Mouse (Mus musculus): ENCODE results near the gene Svbp. TPM values are rescaled to one million over a fixed set of nuclear protein-coding genes. Genes with fewer than 3 reads are reported as not detected.

Gene Svbp
- polyA plus RNA-seq (2017; shearing (Covaris generic)), result 10 to 100 TPM; 59.6 to 65.9 TPM

DNA sequence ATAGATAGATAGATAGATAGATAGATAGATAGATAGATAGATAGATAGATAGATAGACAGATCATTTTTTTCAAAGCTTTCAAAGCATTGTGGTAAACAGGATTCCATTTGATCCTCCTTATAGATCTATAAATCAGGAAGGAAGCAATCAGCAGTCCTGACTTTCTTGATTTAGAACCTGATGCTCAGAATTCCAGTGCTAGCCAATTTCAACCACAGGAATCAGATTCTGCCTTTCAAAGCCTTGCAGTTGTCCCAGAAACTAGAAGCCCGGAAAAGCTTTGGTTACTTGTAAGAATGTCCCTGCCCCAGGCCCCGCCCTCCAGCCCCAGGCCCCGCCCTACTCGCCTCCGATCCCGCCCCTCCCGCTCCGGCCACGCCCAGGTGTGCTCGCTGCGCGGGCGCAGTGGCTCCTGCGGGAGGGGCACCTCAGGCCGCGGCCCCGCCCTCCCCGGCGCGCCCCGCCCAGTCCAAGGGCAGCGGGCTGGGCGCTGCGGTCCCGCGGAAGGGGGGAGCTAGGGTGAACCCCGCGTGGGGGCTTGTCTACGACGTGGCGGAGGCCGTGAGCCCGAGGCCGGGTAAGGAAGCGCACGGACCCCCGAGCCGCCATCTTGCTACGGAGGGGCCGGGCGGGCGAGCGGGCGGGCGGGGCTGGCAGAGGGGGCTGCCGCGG lies at the start of gene Svbp:
TSS of gene Svbp (plus strand) at position 398 of the 673 bp plus-strand sequence.

DNA sequence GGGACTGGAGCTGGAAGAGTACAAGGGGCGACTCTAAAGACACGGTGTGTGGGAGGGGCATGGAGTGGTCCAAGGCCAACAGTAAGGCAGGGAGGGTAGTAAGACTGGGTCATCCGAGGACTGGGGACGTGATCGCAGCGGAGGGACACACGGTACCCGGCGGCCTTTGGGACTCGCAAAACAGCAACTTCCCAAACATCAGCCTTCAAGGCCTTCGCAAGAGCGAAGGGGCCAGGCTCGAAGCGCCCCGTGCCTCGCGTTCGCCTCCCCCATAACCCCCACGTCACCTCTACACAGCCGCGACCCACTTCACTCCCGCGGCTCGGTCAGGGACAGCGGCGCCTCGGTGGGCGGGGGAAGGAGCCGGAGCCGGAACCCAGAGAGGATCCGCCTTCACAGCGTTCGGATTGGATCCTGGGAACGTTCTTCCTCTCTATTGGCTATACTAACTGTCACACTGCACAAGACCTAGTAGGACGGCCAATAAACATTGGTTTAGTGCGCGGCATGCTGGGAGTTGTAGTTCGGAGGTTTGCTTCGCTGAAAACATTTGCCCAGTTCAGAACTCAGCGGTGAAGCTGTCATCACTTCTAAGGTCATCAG lies 21.2 kb upstream of the Svbp start, which contains the start of gene Zfp691:
TSS of gene Zfp691 (minus strand) at position 345 of the 603 bp plus-strand sequence.

DNA sequence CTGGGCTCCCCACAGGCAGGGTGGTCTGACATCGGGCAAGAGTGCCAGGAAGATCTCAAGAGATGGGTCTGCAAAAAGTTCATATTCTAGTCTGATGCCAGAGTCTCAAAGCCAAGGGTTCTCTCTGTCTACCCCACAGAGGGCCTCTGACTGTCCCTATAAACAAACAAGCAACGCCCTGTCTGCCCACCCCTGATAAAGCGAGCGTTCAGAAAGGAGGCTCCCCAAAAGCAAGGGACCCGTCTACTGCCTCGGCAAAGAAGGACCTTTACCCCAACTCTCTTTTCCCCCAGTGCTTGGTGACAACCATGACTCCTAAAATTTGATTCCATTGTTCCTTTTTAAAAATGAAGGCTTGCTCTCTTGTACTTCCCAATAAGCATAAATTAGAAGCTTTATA lies 5.2 kb upstream of the Svbp start, which contains the start of gene Ermap:
TSS of gene Ermap (minus strand) at position 148 of the 400 bp plus-strand sequence.

DNA sequence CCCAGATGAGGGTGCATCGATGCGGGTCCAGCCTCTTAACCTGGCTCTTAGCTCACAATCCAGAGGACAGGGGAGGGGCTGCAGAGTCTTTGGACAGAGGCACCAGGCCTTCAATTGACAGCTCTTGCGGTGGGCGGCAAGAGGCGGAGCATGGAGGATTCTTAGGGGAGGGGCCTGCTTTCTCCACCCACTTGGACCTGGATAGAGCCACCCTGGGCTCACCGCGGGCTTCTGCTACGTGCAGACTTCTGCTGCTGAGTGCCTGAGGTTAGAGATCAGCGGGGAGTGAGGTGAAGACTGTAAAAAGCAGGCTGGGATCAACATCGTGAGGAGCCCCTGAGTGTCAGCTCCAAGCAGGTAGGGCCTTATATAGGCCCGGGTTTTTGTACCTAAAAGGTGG lies 23.1 kb downstream of the Svbp start, which contains the start of gene Tmem269:
TSS of gene Tmem269 (minus strand) at position 49 of the 400 bp plus-strand sequence.

DNA sequence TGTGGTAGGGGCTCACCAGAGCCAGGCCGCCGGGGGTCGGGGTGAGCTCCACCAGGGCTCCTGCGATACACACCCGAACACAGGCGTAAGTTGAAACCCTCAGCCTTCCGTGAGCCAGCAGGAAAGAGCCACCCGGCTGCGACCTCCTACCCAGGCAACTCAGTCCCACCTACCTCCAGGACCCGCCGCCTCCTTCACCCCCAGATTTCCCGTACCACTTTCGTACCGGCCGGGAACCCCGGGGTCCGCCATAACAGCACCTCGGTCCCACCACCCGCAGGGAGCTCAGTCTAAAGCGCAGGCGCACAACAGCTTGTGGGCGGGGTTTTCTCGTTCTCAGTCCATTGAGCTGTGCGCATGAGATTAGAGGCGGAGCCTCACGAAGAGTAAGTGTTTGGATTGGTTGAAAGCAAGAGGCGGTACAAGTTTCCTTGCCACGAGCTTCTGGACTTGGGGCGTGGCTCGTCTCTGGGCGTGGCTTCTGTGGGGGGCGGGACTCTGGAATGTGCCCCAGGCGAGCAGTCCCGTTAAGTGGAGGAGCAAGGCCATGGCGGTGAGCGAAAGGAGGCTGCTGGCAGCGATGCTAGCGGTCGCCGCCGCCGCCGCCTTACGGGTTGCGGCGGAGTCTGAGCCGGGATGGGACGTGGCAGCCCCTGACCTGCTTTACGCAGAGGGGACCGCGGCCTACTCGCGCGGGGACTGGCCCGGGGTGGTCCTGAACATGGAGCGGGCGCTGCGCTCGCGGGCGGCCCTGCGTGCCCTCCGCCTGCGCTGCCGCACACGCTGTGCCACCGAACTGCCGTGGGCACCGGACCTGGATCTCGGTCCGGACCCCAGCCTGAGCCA lies 37.5 kb downstream of the Svbp start, which contains the start of the genes AU022252 and P3h1:
TSS of gene AU022252 (minus strand) at position 303 of the 846 bp plus-strand sequence.
TSS of gene P3h1 (plus strand) at position 506 of the 846 bp plus-strand sequence.

Other genes with a start within 250 kb of the Svbp start
- gene Lao1, start 233.7 kb upstream of the Svbp start, polyA plus RNA-seq (2017; shearing (Covaris generic)), result under 1 TPM in 1 of 2 experiments, not detected in 1; 0.23 TPM
- gene Slc2a1, start 86.6 kb upstream of the Svbp start, polyA plus RNA-seq (2017; shearing (Covaris generic)), result 10 to 100 TPM; 47.7 to 57.4 TPM
- gene Zfp691, start 21.1 kb upstream of the Svbp start, polyA plus RNA-seq (2017; shearing (Covaris generic)), result 1 to 10 TPM; 3.3 to 3.7 TPM
- 1 to 10 TPM in 1 of 2 experiments, under 1 TPM in 1; 0.46 to 6.2 TPM for gene Ermap, start 5.3 kb upstream of the Svbp start, polyA plus RNA-seq (2017; shearing (Covaris generic))
- gene Tmem269, start 22.9 kb downstream of the Svbp start, polyA plus RNA-seq (2017; shearing (Covaris generic)), result under 1 TPM in 1 of 2 experiments, not detected in 1; 0.24 TPM
- gene AU022252, start 37.4 kb downstream of the Svbp start, polyA plus RNA-seq (2017; shearing (Covaris generic)), result 10 to 100 TPM; 14.2 to 20.5 TPM
- gene P3h1, start 37.6 kb downstream of the Svbp start, polyA plus RNA-seq (2017; shearing (Covaris generic)), result 1 to 10 TPM; 2.3 to 3.5 TPM
- under 1 TPM in 1 of 2 experiments, not detected in 1; 0.42 TPM for gene Cldn19, start 60.1 kb downstream of the Svbp start, polyA plus RNA-seq (2017; shearing (Covaris generic))
- 100 to 1,000 TPM; 412 to 447 TPM for gene Ybx1, start 99.3 kb downstream of the Svbp start, polyA plus RNA-seq (2017; shearing (Covaris generic))
- 10 to 100 TPM; 33.5 to 41.9 TPM for gene Ppih, start 125.2 kb downstream of the Svbp start, polyA plus RNA-seq (2017; shearing (Covaris generic))
- gene Ccdc30, start 220.2 kb downstream of the Svbp start, polyA plus RNA-seq (2017; shearing (Covaris generic)), result 1 to 10 TPM; 3.0 to 5.3 TPM
- 10 to 100 TPM; 50.1 to 67.5 TPM for gene Ppcs, start 227.1 kb downstream of the Svbp start, polyA plus RNA-seq (2017; shearing (Covaris generic))
- under 1 TPM in 1 of 2 experiments, not detected in 1; 0.89 TPM for gene Zmynd12, start 227.5 kb downstream of the Svbp start, polyA plus RNA-seq (2017; shearing (Covaris generic))